Mouse (Mus musculus) limb, embryonic 12.5 days (tissue): ENCODE results near the gene Map4k2. TPM values are rescaled to one million over a fixed set of nuclear protein-coding genes. Genes with fewer than 3 reads are reported as not detected.

Experiments
- ATAC-seq: fragments of 200-750 bp; cut with Nextera tagmentation; 2 replicates; pipeline ENCODE4 v1.8.0; 2017; ENCODE audit warnings: low read depth, moderate TSS enrichment; ENCODE audit not compliant: insufficient number of reproducible peaks, insufficient read depth, low FRiP score, low TSS enrichment
- H3K27ac ChIP-seq: fragments of 300-500 bp; sonication (generic); 2 replicates; pipeline ENCODE4 v1.5.1; 2016; ENCODE audit warnings: mild to moderate bottlenecking, moderate library complexity
- H3K27me3 ChIP-seq: fragments of 300-500 bp; sonication (generic); 2 replicates; pipeline ENCODE4 v1.6.1; 2016; ENCODE audit warnings: mild to moderate bottlenecking, moderate library complexity
- H3K36me3 ChIP-seq: fragments of 300-500 bp; sonication (generic); 2 replicates; pipeline ENCODE4 v1.6.1; 2016; ENCODE audit warnings: mild to moderate bottlenecking, moderate library complexity
- H3K4me1 ChIP-seq: fragments of 300-500 bp; sonication (generic); replicated peaks from 2 replicates; pipeline ENCODE4 v1.6.1; 2016
- H3K4me2 ChIP-seq: fragments of 300-500 bp; sonication (generic); 2 replicates; pipeline ENCODE4 v1.6.1; 2016; ENCODE audit warnings: mild to moderate bottlenecking, moderate library complexity
- H3K4me3 ChIP-seq: fragments of 300-500 bp; sonication (generic); replicated peaks from 2 replicates; pipeline ENCODE4 v1.5.1; 2016; ENCODE audit warnings: mild to moderate bottlenecking
- H3K9ac ChIP-seq: fragments of 300-500 bp; sonication (generic); replicated peaks from 2 replicates; pipeline ENCODE4 v1.6.1; 2016; ENCODE audit warnings: mild to moderate bottlenecking, moderate library complexity
- H3K9me3 ChIP-seq: fragments of 300-500 bp; sonication (generic); 2 replicates; pipeline ENCODE4 v1.6.1; 2016; ENCODE audit warnings: mild to moderate bottlenecking, moderate library complexity
- WGBS: fragments of 180-500 bp; shearing (Covaris S2); methylation state at CpG from one replicate; pipeline ENCODE4 v1.1.7; 2016; 5-methylcytosine and 5-hydroxymethylcytosine counted together
- polyA plus RNA-seq: library from polyadenylated mRNA; unstranded; fragments of >200 nt; fragmentation: Nextera tagmentation; extraction: Ambion mirVana; gene quantifications from 2 replicates; pipeline ENCODE4 v1.2.1, GENCODE M21; 2016

The Map4k2 gene
- polyA plus RNA-seq, 1 experiment from 2014 or later = 13.5 TPM

GRCm38 (mm10) chr19:6315573-6315972 lies 25.4 kb upstream of the Map4k2 start:
- no peak for ATAC-seq
- Histone ChIP-seq H3K9ac (no peak overlapping the region), H3K9me3 (no peaks in the 10 kb centered on the region), H3K27ac (no peak overlapping the region), H3K4me1 (no peaks in the 10 kb centered on the region), H3K4me3 (no peak overlapping the region), H3K36me3 (peaks cover 94% of the 10 kb centered on the region), H3K27me3 (no peaks in the 10 kb centered on the region), H3K4me2 (no peak overlapping the region)
- 78% methylated on average over 14 of the region's 14 CpGs for WGBS

GRCm38 (mm10) chr19:6318145-6318544 lies 22.8 kb upstream of the Map4k2 start:
- Histone ChIP-seq H3K4me2 (no peak overlapping the region), H3K27ac (no peak overlapping the region), H3K9ac (no peak overlapping the region), H3K9me3 (no peaks in the 10 kb centered on the region), H3K4me3 (no peak overlapping the region), H3K36me3 (peaks cover 100% of the 10 kb centered on the region), H3K27me3 (no peaks in the 10 kb centered on the region), H3K4me1 (no peaks in the 10 kb centered on the region)
- no peak for ATAC-seq
- 94% methylated on average over 12 of the region's 12 CpGs for WGBS

GRCm38 (mm10) chr19:6321358-6321757 lies 19.6 kb upstream of the Map4k2 start:
- Histone ChIP-seq H3K9me3 (no peaks in the 10 kb centered on the region), H3K9ac (no peak overlapping the region), H3K27me3 (no peaks in the 10 kb centered on the region), H3K4me3 (no peak overlapping the region), H3K36me3 (peaks cover 75% of the 10 kb centered on the region), H3K27ac (no peak overlapping the region), H3K4me1 (no peaks in the 10 kb centered on the region), H3K4me2 (no peak overlapping the region)
- ATAC-seq = no peak
- 84% methylated on average over 8 of the region's 8 CpGs for WGBS

GRCm38 (mm10) chr19:6321786-6322621 lies 18.9 kb upstream of the Map4k2 start:
- 79% methylated on average over 33 of the region's 33 CpGs for WGBS
- Histone ChIP-seq H3K4me3 (no peak overlapping the region), H3K27me3 (no peaks in the 10 kb centered on the region), H3K36me3 (peaks cover 69% of the 10 kb centered on the region), H3K4me2 (no peak overlapping the region), H3K9ac (0 out of 2 replicates have a peak overlapping the region, but pooled peaks have one; percentile 8), H3K4me1 (no peaks in the 10 kb centered on the region), H3K27ac (no peak overlapping the region), H3K9me3 (no peaks in the 10 kb centered on the region)
- no peak for ATAC-seq

- no peak for ATAC-seq
Measured at GRCm38 (mm10) chr19:6324751-6325150, 16.2 kb upstream of the Map4k2 start.

GRCm38 (mm10) chr19:6331178-6331577 lies 9.8 kb upstream of the Map4k2 start:
- Histone ChIP-seq H3K4me2 (no peak overlapping the region), H3K27ac (no peak overlapping the region)

More at GRCm38 (mm10) chr19:6324751-6325150, 16.2 kb upstream of the Map4k2 start:
- Histone ChIP-seq H3K27ac (no peak overlapping the region), H3K36me3 (peaks cover 42% of the 10 kb centered on the region), H3K9me3 (no peaks in the 10 kb centered on the region), H3K4me1 (no peaks in the 10 kb centered on the region), H3K9ac (no peak overlapping the region), H3K4me2 (no peak overlapping the region), H3K27me3 (no peaks in the 10 kb centered on the region), H3K4me3 (no peak overlapping the region)
- 77% methylated on average over 9 of the region's 9 CpGs for WGBS

GRCm38 (mm10) chr19:6331719-6332516 lies 9.0 kb upstream of the Map4k2 start:
- ATAC-seq = no peak
- peaks cover 5% of the 10 kb centered on the region for H3K36me3 ChIP-seq
- H3K4me2 ChIP-seq = peak overlapping the region; percentile 50
- H3K9ac ChIP-seq = peak overlapping the region; percentile 37; the same call in 1 of the 2 replicates
- H3K9me3 ChIP-seq = no peaks in the 10 kb centered on the region
- H3K4me1 ChIP-seq = peaks cover 23% of the 10 kb centered on the region
- H3K27me3 ChIP-seq = no peaks in the 10 kb centered on the region
- H3K4me3 ChIP-seq = peak overlapping the region; percentile 9; the same call in 1 of the 2 replicates
- WGBS = 26% methylated on average over 13 of the region's 13 CpGs
- H3K27ac ChIP-seq = 0 out of 2 replicates have a peak overlapping the region, but pooled peaks have one; percentile 29

More at GRCm38 (mm10) chr19:6331178-6331577, 9.8 kb upstream of the Map4k2 start:
- Histone ChIP-seq H3K9me3 (no peaks in the 10 kb centered on the region), H3K27me3 (no peaks in the 10 kb centered on the region), H3K4me3 (no peak overlapping the region), H3K4me1 (peaks cover 16% of the 10 kb centered on the region), H3K36me3 (0 out of 2 replicates have a peak, but pooled peaks cover under 1% of the 10 kb centered on the region), H3K9ac (no peak overlapping the region)
- WGBS = 60% methylated on average over 5 of the region's 5 CpGs
- no peak for ATAC-seq

GRCm38 (mm10) chr19:6333761-6334595 lies 7.0 kb upstream of the Map4k2 start:
- 69% methylated on average over 9 of the region's 9 CpGs for WGBS
- Histone ChIP-seq H3K27ac (peak overlapping the region; percentile 87), H3K9ac (peak overlapping the region; percentile 42), H3K9me3 (no peaks in the 10 kb centered on the region), H3K4me1 (peaks cover 27% of the 10 kb centered on the region), H3K36me3 (peaks cover 25% of the 10 kb centered on the region), H3K4me3 (peak overlapping the region; percentile 83), H3K4me2 (peak overlapping the region; percentile 94), H3K27me3 (no peaks in the 10 kb centered on the region)
- no peak for ATAC-seq

- H3K27ac ChIP-seq = peak within 1 kb of the TSS; percentile 87
- no peaks in the 10 kb centered on the region for H3K27me3 ChIP-seq
- WGBS = under 1% methylated on average over 39 of the region's 43 CpGs
- H3K4me3 ChIP-seq = peak within 1 kb of the TSS; percentile 83
- peaks cover 34% of the 10 kb centered on the region for H3K36me3 ChIP-seq
- peaks cover 27% of the 10 kb centered on the region for H3K4me1 ChIP-seq
- ATAC-seq = peak; percentile 93
- H3K4me2 ChIP-seq = peak within 1 kb of the TSS; percentile 94
- H3K9me3 ChIP-seq = no peaks in the 10 kb centered on the region
- peak within 1 kb of the TSS; percentile 83 for H3K9ac ChIP-seq
Measured at GRCm38 (mm10) chr19:6334673-6335457, 6.1 kb upstream of the Map4k2 start, which contains the start of gene Men1. Gene Men1, plus strand, starts transcription at chr19:6334979.

- Histone ChIP-seq H3K36me3 (peaks cover 40% of the 10 kb centered on the region), H3K27me3 (no peaks in the 10 kb centered on the region), H3K4me2 (peak overlapping the region; percentile 94), H3K4me3 (peak overlapping the region; percentile 83), H3K27ac (peak overlapping the region; percentile 87; the same call in 1 of the 2 replicates), H3K9ac (peak overlapping the region; percentile 83), H3K4me1 (peaks cover 31% of the 10 kb centered on the region), H3K9me3 (no peaks in the 10 kb centered on the region)
- WGBS = under 1% methylated on average over 25 of the region's 25 CpGs
- ATAC-seq = no peak
Measured at GRCm38 (mm10) chr19:6335458-6335827, 5.5 kb upstream of the Map4k2 start.
